Mouse (Mus musculus) cerebellum, adult 9-10 months (tissue): Measurements from ENCODE around the gene Ctnnd2.
A peak's percentile ranks its signal among the peaks of the same experiment; 100 is the strongest.

ENCODE experiments used
- DNase-seq: peaks from one replicate; pipeline ENCODE4 v3.0.0; 2022

Gene Ctnnd2

DNA sequence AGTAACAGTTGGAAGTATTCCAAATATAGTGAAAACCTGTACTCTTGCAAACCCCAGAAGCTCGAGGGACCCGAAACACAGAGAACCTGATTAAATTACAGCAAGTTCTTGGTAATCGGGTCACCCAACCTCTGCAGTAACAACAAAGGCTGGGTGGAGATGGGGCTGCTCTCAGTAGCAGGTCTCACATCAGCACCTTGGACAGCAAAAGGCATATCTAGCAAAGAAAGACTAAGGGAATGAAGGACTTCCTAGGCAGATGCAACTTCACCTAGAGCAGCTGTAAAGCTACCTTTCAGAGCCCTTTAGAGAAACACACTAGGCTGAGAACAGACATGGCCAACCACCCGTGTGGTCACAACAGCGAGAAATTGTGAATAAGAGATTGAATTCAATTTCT lies 741.0 kb downstream of the Ctnnd2 start:
- no peak for DNase-seq

DNA sequence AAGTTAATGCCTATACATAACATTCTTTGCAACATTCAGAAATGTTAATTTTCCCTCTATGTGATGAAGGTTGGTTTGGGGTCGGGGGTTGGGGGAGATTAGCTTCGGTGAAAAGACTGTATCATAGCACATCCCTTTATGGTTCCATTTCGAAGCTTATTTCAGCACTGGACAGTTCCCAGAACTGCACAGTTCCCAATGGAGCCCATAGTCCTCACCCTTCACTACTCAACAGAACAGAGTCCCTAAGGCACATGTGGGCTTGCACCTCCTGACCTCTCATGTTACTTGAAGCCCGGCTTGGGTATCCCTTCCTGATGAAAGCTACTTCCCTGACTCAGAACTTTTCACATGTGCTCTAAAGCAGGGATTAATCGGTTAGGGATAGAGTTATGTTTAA lies 753.4 kb downstream of the Ctnnd2 start:
- no peak for DNase-seq

DNA sequence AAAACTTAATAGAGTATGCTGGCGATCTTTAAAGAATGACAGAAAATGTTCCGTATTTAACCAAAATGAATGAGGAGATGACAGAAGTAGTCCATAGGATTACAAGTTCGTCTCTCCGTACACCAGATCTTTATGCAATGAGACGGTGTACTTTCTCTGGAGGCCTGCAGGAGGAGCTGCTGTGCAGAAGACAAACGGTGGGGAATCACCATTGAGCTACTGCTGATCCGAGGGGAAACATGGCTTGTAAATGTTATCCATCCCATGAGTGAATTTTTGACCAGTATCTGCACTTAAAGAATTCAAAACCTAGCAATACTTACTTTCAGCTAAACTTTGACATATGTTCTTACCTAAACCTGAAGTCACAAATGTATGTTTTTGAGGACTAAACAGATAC lies 755.2 kb downstream of the Ctnnd2 start:
- no peak for DNase-seq

DNA sequence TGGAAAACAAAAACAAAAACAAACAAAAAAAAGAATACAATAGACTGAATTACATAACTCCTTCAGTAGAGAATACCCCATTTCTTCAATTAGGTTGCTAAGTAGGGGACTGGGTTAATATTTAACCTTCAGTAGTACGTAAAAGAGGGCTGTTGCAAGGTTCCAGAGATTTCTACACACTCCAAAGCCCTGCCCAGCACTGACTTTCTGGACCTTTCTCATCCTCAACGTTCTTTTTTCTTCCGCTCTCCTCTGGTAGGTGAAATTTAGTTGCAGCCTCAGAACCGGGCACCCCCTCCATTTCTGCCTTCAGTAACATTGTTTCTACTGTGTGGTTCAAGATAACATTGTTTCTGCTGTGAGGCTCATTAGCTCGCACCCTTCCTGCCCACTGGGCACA lies 759.5 kb downstream of the Ctnnd2 start:
- no peak for DNase-seq

DNA sequence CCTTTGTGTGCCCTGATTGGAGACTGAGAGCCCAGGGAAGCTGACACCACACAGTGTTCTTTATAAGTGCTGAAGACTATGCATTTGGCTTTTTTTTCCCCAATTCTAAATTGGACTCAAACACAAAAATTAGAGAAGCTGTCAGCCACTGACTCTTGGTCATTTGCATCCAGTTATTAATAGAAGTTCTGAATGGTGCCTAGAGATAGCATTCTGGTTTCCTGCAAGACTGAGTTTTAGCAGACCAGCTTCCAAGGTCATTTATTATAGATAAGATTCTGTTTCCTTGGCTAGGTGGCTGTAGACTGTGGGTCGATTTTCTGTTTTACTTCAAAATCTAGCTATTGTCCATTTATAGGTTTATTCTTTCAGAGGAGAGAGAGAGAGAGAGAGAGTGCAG lies 773.5 kb downstream of the Ctnnd2 start:
- no peak for DNase-seq

DNA sequence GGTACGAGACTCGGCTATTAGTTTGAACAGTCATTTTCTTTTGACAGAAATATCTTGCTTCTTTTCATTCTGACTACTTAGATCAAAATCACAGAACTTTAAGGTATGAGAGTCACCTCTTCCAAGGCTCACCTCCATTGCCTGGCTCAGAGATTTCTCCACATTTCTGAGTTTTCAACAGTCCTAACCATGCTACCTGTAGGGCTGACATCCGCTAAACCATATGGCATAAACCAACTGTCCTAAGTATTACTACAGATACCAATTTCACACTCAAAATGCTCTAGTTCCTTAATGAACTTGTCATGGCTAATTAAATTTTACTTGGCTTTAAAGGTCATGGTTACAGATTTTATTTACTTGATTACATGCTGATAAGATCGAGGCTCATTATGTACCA lies 786.1 kb downstream of the Ctnnd2 start:
- DNase-seq: no peak

DNA sequence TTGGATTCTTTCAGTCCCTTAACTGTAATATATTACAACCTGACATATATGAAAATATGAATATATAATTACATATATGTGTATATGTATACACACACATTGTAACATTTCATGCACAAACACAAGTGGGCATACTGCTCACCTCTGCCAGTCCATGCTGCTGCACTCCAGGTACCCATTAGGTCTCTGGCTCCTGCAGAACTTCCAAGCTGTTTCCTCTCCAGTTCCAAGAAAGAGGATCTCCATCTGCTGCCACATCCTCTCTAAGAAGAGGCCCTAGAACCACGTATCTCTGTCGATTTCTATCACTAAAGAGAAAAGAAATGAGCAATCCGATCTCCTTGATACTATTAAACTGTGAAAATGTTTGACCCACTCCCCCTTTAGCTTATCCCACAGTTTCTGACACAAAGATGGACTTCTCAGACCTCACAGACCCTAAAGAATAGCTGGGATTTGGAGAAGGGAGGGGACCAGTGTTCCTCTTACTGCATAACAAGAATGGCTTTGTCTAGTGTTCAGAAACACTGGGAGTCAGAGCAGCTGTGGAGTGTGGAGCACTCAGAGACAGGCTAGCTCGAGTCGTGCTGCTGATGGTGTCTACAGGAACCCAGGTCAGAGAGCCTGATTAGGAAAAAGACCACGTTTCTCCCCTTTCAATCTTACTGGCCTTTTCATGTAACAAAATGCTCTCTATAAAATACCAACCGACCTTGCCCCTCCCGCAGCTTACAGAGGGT lies 790.2 kb downstream of the Ctnnd2 start:
- peak; percentile 66 for DNase-seq

DNA sequence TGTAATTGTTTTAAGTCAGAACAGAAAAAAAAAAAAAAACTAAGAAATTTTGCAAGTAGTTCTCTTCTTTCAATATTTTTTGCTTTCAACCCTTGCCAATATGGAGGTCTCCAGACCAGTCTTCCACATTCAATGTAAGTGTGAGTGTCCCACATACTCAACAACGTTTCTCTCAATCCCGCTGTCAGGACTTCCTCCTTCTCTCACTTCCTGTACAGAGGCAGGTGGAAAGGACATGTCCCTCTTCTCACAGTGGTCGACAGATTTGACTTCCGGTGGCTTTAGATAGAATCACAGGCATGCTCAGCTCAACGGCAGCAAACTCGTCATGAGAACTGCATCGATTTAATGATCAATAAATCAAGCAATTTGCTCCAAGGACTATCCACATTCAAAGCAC lies 791.7 kb downstream of the Ctnnd2 start:
- no peak for DNase-seq

DNA sequence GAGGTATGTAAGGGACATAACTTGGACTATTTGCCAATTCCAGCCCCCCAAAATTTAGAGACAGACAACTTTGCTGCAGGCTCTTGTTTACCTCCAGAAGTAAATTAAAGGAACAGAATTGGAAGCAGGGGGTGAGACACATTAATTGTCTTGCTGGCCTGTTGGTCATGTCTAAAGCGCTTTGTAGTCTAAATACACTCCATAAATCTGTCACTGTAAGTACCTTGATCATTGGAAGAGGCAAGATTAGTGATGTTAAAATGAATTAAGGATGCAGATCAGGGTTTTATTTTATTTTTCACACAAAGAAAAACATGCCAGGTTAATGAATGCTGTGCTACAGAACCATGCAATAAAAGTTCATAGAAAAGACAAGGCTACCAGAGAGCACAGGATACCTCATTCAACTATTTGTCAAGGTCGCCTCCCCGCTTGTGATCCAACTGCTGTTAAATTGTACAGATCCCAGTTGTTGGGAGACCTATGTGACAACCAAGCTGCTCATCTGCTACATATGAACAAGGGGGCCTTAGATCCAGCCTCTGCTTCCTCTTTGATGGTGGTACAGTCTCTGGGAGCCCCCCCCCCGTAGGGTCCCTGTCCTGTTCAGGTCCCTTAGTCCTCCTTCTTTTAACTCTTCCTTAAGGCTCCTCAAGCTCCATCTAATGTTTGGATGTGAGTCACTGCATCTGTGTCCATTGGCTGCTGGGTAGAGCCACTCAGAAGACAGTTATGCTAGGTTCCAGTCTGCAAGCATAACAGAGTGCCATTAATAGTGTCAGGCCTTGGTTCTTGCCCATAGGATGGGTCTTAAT lies 792.7 kb downstream of the Ctnnd2 start:
- no peak for DNase-seq

DNA sequence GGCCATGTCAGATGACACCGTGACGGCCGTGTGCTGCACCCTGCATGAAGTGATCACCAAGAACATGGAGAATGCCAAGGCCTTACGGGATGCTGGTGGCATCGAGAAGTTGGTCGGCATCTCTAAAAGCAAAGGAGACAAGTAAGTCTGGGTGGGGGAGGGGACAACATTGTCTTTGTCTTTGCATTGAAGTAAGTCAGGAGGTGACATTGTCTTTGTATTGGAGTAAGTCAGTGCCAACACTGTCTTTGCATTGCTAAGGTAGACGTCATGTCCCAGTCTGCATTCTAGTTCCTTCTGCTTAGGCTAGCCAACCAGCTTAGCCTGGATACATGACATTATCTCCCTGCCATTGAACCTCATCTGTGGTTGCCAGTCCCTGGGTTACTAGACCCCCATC lies 794.4 kb downstream of the Ctnnd2 start:
- DNase-seq: no peak

DNA sequence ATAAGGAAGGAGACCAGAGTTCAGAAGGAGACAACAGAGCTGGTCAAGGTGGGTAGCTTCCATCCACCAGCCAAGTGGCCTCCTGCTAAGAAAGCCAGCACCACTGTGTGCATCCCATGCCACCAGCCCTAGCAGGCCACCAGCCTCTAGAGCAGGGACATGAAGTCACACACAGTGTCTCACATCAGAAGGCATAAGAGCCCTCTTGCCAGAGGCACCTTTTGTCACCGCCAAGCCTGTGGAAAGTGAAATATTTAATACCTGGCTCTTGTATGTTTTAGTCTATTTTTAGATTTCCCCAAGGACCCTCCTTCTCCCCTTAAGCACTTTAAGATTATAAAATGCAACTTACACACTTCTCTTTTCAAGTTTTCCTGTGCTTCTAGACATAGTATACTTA lies 802.0 kb downstream of the Ctnnd2 start:
- no peak for DNase-seq

DNA sequence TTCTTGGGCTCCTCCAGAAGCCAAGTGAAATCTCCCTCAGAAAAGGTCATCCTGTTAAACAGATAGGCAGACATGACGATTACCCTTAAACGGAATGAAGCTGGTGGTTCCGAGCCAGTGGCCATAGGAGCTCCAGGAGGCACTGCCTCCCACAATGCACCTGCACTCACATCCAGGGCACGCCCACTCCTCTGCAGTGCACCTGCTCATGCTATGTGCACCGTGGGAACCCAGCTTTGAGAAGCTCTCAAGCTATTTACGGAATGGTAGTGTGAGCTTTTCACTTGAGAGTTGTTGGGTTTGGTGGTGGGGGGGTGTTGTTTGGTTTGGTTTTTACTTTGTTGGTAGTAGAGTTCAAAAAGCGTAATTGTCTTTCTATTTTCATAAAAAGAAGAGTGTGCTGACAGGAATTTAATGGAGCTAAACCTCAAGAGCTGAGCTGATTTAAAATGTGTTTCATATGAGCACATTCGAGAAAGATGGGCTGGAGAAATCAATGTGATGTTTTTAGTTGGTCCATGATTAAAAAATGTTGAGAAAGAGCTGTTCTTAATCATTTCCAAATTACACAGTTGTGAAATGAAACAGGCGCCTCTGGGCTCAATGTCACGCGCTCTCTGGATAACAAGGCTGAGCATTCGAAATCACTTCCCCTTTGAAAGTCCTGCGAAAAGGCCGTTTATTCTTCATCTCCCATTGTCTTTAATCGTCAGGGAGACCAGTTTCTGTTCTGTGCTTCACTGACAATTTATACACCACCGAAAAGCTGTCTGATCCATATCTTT lies 802.8 kb downstream of the Ctnnd2 start:
- no peak for DNase-seq

DNA sequence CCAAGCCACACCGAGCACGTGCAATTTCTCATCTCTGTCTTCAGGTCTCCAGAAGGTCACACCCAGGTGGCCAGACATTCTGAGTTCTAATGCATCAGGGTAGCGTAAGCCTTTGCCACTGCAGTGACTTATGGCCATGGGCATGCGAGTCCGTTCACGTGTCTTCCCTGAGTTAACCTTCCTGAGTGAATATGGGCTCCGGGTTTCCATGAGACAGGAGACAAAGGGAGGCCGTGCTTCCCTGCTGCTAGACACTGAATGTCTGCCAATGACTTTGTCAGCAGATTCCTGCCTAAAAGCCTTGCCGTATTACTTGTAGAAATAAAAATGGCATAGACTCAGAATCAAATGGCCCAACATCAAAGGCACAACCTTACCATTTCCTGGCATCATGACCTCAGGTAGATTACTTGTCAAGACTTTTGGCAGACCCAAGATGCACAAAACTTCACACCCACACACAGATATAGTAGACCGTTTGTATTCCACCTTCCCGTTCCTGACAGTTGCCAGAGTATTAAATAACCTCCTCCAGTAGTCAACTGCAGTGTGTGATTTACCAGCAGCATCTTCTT lies 804.9 kb downstream of the Ctnnd2 start:
- DNase-seq: peak; percentile 59

DNA sequence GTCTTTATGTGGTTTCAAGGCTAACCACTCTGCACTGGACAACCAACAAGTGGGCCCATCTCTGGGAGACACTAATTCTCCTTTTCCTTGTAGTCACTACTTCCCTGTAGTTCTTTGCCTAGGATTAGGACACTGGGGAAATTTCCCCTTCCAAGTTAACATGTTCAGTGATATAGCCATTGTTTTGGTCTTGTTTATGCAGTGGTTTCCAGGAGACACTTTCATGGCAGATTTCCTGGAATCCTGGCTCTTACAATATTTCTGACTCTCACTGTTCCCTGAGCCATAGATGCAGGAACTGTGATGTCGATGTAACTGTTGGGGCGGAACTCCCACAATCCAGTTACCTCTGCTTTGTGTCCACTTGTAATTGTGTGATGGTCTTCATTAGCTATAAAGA lies 814.5 kb downstream of the Ctnnd2 start:
- DNase-seq: no peak

DNA sequence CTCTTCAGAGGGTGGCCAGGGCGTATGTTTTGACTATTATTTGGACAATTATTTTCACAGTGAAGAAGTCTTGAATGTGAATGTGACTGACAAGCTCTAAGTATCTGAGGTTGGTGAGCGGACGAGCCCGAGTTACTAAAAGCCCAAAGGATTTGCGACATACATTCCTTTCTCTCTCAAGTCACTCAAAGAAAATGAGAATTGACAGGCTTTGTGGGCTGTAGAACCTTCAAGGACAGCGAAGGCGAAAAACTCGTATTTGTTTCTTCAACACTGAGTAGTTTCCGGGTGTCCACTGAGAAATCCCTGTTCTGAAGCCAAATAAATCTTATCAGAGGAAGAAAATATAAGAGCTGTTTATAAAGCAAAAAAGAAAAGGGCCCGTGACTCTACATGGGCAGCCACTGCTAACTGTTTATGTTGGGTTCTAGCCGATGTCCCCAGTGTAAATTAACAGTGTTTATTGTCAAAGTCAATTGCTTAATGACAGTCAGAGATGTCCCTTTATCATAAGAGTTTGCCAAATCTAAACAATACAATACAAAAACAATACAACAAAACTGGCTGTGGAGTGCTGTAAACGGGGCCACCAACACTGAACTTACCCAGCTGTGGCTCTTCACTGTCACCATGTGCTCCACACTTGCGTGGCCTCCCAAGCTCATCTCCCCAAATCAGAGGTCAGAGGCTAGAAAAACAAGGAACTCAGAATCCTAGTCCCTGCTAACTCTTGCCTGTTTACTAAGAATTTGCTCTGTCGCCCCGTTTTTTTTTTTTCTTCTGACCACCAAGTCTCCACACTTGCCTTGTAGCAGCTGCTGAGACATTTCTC lies 818.2 kb downstream of the Ctnnd2 start:
- no peak for DNase-seq

DNA sequence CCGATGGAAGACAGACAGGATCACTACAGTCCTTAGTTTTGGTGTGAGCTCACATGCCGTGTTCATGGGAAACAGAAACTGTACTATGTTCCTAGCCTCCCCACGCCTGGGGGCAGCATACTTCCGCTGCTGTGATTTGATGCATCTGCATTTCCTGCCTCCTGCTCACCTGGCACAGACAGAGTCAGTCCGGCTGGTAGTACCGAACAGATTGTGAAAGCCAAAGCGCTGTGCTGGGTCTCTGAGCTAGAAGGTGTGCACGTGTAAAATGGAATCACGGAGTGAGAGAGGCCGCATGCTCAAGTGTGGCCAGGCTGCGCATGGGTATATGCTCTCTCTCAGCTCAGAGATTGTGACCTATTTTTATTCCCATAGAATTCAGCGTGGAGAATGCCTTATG lies 820.0 kb downstream of the Ctnnd2 start:
- peak; percentile 33 for DNase-seq

DNA sequence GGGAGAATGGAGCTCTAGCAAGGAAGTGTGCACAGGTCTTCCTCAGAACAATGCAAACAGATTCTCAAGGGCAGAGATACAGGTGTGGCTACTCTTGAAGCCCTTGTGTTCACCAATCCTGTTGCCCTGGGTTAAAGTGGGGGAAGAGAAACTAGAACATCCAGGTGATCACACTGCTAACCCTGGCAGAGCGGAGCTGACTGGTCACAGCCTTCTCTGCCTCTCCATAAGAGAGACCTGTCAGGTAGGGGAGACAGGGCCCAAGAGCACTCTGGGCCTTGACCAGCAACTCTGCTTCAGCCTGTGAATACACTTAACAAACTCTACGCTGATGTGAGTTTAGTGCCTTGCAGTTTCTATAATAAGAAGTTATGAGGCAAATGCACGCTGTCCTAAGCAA lies 820.5 kb downstream of the Ctnnd2 start:
- DNase-seq: no peak

DNA sequence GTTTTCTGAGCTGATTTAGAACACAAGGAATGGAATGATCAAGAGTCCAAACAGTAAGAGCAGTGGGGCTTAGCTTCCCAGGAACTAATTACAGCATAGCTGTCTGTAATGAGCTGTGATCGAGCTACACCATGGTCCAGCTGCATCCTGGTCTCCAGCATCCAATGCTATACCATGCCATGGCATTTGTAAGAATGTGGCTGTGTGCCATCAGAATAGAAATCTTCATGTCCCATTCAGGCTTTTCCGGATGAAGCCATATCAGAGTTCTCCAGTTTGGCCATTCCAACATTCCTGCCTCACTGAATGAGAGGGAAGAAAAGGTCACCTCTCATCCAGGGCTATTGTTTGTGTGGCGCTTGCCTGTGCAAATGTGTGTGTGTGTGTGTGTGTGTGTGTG lies 823.0 kb downstream of the Ctnnd2 start:
- DNase-seq: no peak

DNA sequence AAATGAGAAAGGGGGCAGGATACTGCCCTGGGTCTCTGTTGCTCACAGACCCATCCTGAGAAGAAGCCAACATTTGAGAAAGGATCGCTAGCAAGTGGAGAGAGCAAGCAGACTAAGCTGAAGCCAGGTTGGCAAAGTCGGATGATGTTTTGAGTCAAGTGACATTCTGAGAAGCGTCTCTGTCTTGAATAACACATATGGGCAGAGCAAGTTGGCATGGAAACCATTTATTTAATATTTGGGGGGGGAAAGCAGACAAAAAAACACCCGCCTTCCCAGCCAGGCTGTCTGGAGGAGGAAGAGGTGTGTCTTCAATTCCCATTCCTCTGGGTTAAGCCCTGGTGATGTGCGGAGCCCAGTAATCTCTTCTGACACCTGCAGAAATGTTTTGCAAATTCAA lies 832.1 kb downstream of the Ctnnd2 start:
- no peak for DNase-seq

DNA sequence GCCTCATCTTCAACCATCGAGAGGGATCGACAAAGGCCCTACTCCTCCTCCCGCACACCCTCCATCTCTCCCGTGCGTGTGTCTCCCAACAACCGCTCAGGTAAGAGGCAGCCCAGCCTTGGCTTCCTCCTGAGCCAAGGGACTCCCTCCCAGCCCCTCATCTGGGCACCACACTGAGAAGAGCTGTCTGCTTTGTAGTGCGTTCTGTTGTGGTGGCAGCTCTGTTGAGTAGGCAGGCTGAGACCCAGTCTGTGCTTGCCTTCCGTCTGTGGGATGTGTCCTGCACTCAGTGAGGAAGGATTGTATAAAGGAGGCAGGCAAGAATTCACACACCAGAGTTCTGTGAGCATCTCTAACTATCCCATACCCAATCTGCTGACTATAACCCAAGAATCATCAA lies 832.6 kb downstream of the Ctnnd2 start:
- no peak for DNase-seq

DNA sequence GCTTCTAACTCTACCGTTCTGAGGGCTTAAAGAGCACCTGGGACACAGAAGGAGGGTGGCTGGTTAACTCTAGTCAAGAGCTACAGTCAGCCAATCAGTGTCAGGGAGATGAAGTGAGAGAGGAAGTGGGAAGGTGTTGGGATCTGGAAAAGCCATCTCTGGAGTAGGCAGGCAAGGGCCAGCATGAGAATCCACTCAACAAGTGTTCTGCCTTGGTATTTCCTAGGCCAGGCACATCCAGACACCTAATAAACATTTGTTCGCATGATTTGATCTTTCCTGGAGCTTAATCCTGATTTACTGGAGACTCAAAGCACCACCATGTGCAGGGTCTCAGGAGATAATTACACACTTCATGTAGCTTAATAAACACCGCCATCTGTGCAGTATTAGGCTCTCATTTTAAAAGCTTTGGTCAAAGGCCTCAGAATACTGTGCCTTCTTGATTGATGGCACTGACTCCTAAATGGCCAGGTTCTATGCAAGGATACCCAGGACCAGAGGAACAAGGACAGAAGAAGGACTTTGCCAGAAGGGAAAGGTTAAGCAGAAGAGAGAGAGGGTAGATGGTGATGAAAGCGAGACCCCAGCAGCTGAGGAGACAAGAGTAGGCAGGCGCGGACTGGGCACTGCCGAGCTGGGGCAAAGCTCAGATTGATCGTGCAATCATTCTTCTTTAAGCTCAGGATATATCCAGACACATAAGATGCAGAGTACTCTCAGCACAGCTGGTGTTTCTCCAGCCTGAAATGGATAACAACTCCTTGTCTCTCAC lies 833.8 kb downstream of the Ctnnd2 start:
- no peak for DNase-seq

DNA sequence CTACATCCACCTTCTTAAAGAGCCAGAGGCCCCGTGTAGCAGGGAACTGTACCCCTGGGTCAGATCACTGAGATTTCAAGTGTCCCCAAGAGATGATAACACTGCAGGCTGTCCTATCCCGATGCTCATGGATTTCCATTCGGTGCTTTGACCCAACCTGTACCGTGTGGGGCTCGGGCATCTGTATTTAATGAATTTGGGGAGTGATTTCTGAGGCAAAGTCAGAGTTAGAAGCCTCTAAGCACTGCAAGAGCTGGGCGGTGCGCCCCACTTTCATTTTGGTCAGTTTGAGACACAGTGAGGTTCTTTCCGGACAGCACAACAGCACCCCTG lies 834.4 kb downstream of the Ctnnd2 start:
- no peak for DNase-seq
